ENCODE assay signal across 22 mouse cellular contexts in genomic region chr6:39680524-39680923, GRCm38 (mm10). TPM values are rescaled to one million over a fixed set of nuclear protein-coding genes. Genes with fewer than 3 reads are reported as not detected.
A peak's percentile ranks its signal among the peaks of the same experiment; 100 is the strongest.
DNase-seq lines count a peak whose midpoint lies in the region; ATAC-seq lines count a peak whose summit lies in the region.
"Had no signal": no experiment of that assay in that cellular context is flagged by ENCODE, and none has a peak within 500 bp of the region (broad histone marks: within the 10 kb centered on the region; RNA-seq: fewer than 3 reads in every experiment).

No protein-coding gene starts in this region.

- 20% methylated on average over 4 of the region's 4 CpGs for WGBS in midbrain, embryonic 12.5 days
- 12% methylated on average over 4 of the region's 4 CpGs for WGBS in midbrain, embryonic 15.5 days

- no peak overlapping the region for H3K9ac ChIP-seq in midbrain, embryonic 12.5 days (replicated peaks)
- no peak overlapping the region for H3K9ac ChIP-seq in midbrain, embryonic 15.5 days
- H3K9ac ChIP-seq: embryonic facial prominence, embryonic 15.5 days; forebrain, embryonic 15.5 days; limb, embryonic 15.5 days; liver, embryonic 14.5 days; lung, embryonic 14.5 days had no signal

- H3K27me3 ChIP-seq in midbrain, embryonic 12.5 days: no peaks in the 10 kb centered on the region
- no peaks in the 10 kb centered on the region for H3K27me3 ChIP-seq in midbrain, embryonic 15.5 days (replicated peaks)
- H3K27me3 ChIP-seq: embryonic facial prominence, embryonic 15.5 days; forebrain, embryonic 15.5 days; limb, embryonic 15.5 days; megakaryocyte, embryonic 14.5 days; Patski had no signal

- H3K4me2 ChIP-seq in midbrain, embryonic 12.5 days (replicated peaks): no peak overlapping the region
- H3K4me2 ChIP-seq in midbrain, embryonic 15.5 days: no peak overlapping the region
- H3K4me2 ChIP-seq: embryonic facial prominence, embryonic 15.5 days; forebrain, embryonic 15.5 days; limb, embryonic 15.5 days; lung, embryonic 14.5 days had no signal

- peaks cover 13% of the 10 kb centered on the region for H3K36me3 ChIP-seq in midbrain, embryonic 12.5 days
- peaks cover 7% of the 10 kb centered on the region for H3K36me3 ChIP-seq in midbrain, embryonic 15.5 days (replicated peaks)

- DNase-seq in MN1 (ENCODE audit: low spot score): peak; percentile 7
- no peak for DNase-seq in layer of hippocampus, adult 18-20 months (ENCODE audit: low spot score in 2 of 2)
- DNase-seq in left cerebral cortex, adult 8-10 months (ENCODE audit: low spot score in 2 of 2): no peak
- no peak for DNase-seq in heart, postnatal 4 days
- DNase-seq: adrenal gland, adult 8-10 months; cerebellum, adult 9-10 months; gastrocnemius, postnatal 14 days; heart, adult 2 months; heart, postnatal 36 days; kidney, postnatal 25 days; lung, embryonic 14.5 days had no signal

- H3K4me1 ChIP-seq in midbrain, embryonic 12.5 days: peaks cover 5% of the 10 kb centered on the region; the same call in 1 of the 2 replicates
- H3K4me1 ChIP-seq in midbrain, embryonic 15.5 days: peaks cover 5% of the 10 kb centered on the region; the same call in 1 of the 2 replicates
- H3K4me1 ChIP-seq: embryonic facial prominence, embryonic 15.5 days; forebrain, embryonic 15.5 days; limb, embryonic 15.5 days had no signal

- ATAC-seq in midbrain, embryonic 12.5 days (ENCODE audit: low FRiP score, low read depth): no peak
- no peak for ATAC-seq in midbrain, embryonic 15.5 days (replicated peaks)
- peak; percentile 49 to 51; a peak in 3 of 4 replicates for ATAC-seq in hematopoietic stem cell, adult 5-6 weeks (replicated peaks in 1 of 2; ENCODE audit: insufficient read depth in 1 of 2, low FRiP score in 2 of 2, low TSS enrichment in 1 of 2, low read depth in 1 of 2, poor library complexity in 2 of 2, severe bottlenecking in 2 of 2)
- ATAC-seq: forebrain, embryonic 15.5 days; hindbrain, postnatal 0 days; intestine, postnatal 0 days; Patski had no signal

- peak overlapping the region; percentile 26; the same call in 1 of the 2 replicates for H3K27ac ChIP-seq in midbrain, embryonic 12.5 days (replicated peaks)
- H3K27ac ChIP-seq in midbrain, embryonic 15.5 days: no peak overlapping the region
- H3K27ac ChIP-seq: embryonic facial prominence, embryonic 15.5 days; forebrain, embryonic 15.5 days; heart, adult 2 months; hindbrain, postnatal 0 days; limb, embryonic 15.5 days; liver, embryonic 14.5 days had no signal

- no peaks in the 10 kb centered on the region for H3K9me3 ChIP-seq in midbrain, embryonic 12.5 days
- H3K9me3 ChIP-seq in midbrain, embryonic 15.5 days: no peaks in the 10 kb centered on the region
- H3K9me3 ChIP-seq: embryonic facial prominence, embryonic 15.5 days; forebrain, embryonic 15.5 days; limb, embryonic 15.5 days had no signal

- no peak overlapping the region for H3K4me3 ChIP-seq in midbrain, embryonic 12.5 days
- no peak overlapping the region for H3K4me3 ChIP-seq in midbrain, embryonic 15.5 days
- H3K4me3 ChIP-seq: embryonic facial prominence, embryonic 15.5 days; forebrain, embryonic 15.5 days; heart, adult 2 months; limb, embryonic 15.5 days; megakaryocyte, embryonic 14.5 days had no signal

RNA-seq across cellular contexts. Expression of gene Braf, which starts 44.7 kb away (rescaled TPM):
- 25.0 and 28.6 TPM in 2 replicates for polyA plus RNA-seq in midbrain, embryonic 12.5 days (2016; fragmentation: Nextera tagmentation; extraction: Ambion mirVana)
- 23.7 and 26.3 TPM in 2 replicates for polyA plus RNA-seq in midbrain, embryonic 15.5 days (2015; fragmentation: Nextera tagmentation; extraction: Ambion mirVana)
- total RNA-seq in hematopoietic stem cell, adult 5-6 weeks (2017): 17.5 and 21.6 TPM in 2 replicates
- 100 to 1,000 TPM; 116 to 130 TPM for total RNA-seq in layer of hippocampus, adult 18-20 months (2021)
- 100 to 1,000 TPM; 103 to 133 (median 121) TPM for total RNA-seq in left cerebral cortex, adult 8-10 months (2022)
- 10 to 100 TPM; 22.3 to 23.0 TPM for total RNA-seq in heart, postnatal 4 days (2021)

Comparison
In these comparisons a context has a peak if more than half of its experiments do, and no peak if none do; other contexts are left out.
1. ATAC-seq: peak in hematopoietic stem cell, adult 5-6 weeks (2 of 2); none in midbrain, embryonic 12.5 days (single experiment) and midbrain, embryonic 15.5 days (single experiment).